Mouse (Mus musculus) liver, postnatal 0 days (tissue): ENCODE results near the gene Gm3336. TPM values are rescaled to one million over a fixed set of nuclear protein-coding genes. Genes with fewer than 3 reads are reported as not detected.

Experiments
- ATAC-seq: fragments of 200-750 bp; cut with Nextera tagmentation; 2 replicates; pipeline ENCODE4 v1.8.0; 2017; ENCODE audit warnings: mild to moderate bottlenecking, moderate library complexity
- DNase-seq: peaks from one replicate; pipeline ENCODE4 v3.0.0-alpha.2; 2016
- H3K27ac ChIP-seq: fragments of 300-500 bp; sonication (generic); 2 replicates; pipeline ENCODE4 v1.5.1; 2014; ENCODE audit warnings: antibody characterized with exemption, moderate library complexity, mild to moderate bottlenecking, low read depth
- H3K27me3 ChIP-seq: fragments of 300-500 bp; sonication (generic); 2 replicates; pipeline ENCODE4 v1.6.1; 2014; ENCODE audit warnings: low read length, control low read depth, mixed read lengths; ENCODE audit not compliant: insufficient read depth
- H3K36me3 ChIP-seq: fragments of 300-500 bp; sonication (generic); replicated peaks from 2 replicates; pipeline ENCODE4 v1.6.1; 2014; ENCODE audit warnings: mild to moderate bottlenecking, control low read depth, low read length, moderate library complexity, mixed read lengths; ENCODE audit not compliant: insufficient read depth
- H3K4me1 ChIP-seq: fragments of 300-500 bp; sonication (generic); 2 replicates; pipeline ENCODE4 v1.6.1; 2014; ENCODE audit warnings: antibody characterized with exemption, mild to moderate bottlenecking, control low read depth; ENCODE audit not compliant: insufficient read depth
- H3K4me2 ChIP-seq: fragments of 300-500 bp; sonication (generic); 2 replicates; pipeline ENCODE4 v1.6.1; 2014; ENCODE audit warnings: low read depth, mild to moderate bottlenecking, low read length, moderate library complexity, mixed read lengths
- H3K4me3 ChIP-seq: fragments of 300-500 bp; sonication (generic); 2 replicates; pipeline ENCODE4 v1.5.1; 2014; ENCODE audit warnings: low read depth, low read length
- H3K9ac ChIP-seq: fragments of 300-500 bp; sonication (generic); replicated peaks from 2 replicates; pipeline ENCODE4 v1.6.1; 2014; ENCODE audit warnings: mild to moderate bottlenecking, moderate library complexity
- H3K9me3 ChIP-seq: fragments of 300-500 bp; sonication (generic); 2 replicates; pipeline ENCODE4 v1.6.1; 2016; ENCODE audit warnings: mild to moderate bottlenecking, control low read depth, low read length, mixed read lengths
- CTCF ChIP-seq: sonication (generic); IDR thresholded peaks from 2 replicates; pipeline ENCODE4 v1.5.1; 2016; ENCODE audit warnings: antibody characterized with exemption, low read depth
- EP300 ChIP-seq: IDR thresholded peaks from 2 replicates; pipeline ENCODE4 v1.6.1; 2016; ENCODE audit warnings: antibody characterized with exemption, low read depth, mild to moderate bottlenecking
- WGBS: fragments of 180-500 bp; shearing (Covaris S2); extraction: QIAGEN DNeasy Blood & Tissue Kit; methylation state at CpG from one replicate; pipeline ENCODE4 v1.1.7; 2014; ENCODE audit not compliant: insufficient replicate concordance; 5-methylcytosine and 5-hydroxymethylcytosine counted together
- polyA plus RNA-seq: library from polyadenylated mRNA; unstranded; fragments of >200 nt; fragmentation: Nextera tagmentation; extraction: Ambion mirVana; gene quantifications from 2 replicates; pipeline ENCODE4 v1.2.1, GENCODE M21; 2015

Gene Gm3336
- polyA plus RNA-seq, 1 experiment from 2014 or later: 0.22 TPM

- no peak for ATAC-seq
- TF ChIP-seq CTCF (no peak), EP300 (peak; percentile 31; the same call in 1 of the 2 replicates)
- Histone ChIP-seq H3K36me3 (peaks cover 5% of the 10 kb centered on the region), H3K4me1 (peaks cover 26% of the 10 kb centered on the region), H3K27ac (peak overlapping the region; percentile 84), H3K27me3 (0 out of 2 replicates have a peak, but pooled peaks cover 5% of the 10 kb centered on the region), H3K4me3 (peak overlapping the region; percentile 21), H3K4me2 (peak overlapping the region; percentile 62), H3K9me3 (no peaks in the 10 kb centered on the region), H3K9ac (peak overlapping the region; percentile 41; the same call in 1 of the 2 replicates)
- WGBS: 16% methylated on average over 21 of the region's 21 CpGs
- peak; percentile 76 for DNase-seq
These were observed 34.8 kb downstream of the Gm3336 start for GRCm38 (mm10) chr8:70753151-70753550.

GRCm38 (mm10) chr8:70754043-70754870 lies 35.9 kb downstream of the Gm3336 start, which contains the start of gene Rab3a:
Rab3a (plus strand) TSS chr8:70754679.
- ATAC-seq: peak; percentile 98
- Histone ChIP-seq H3K36me3 (peaks cover 11% of the 10 kb centered on the region), H3K4me3 (peak within 1 kb of the TSS; percentile 73), H3K4me1 (peaks cover 29% of the 10 kb centered on the region), H3K27me3 (0 out of 2 replicates have a peak, but pooled peaks cover under 1% of the 10 kb centered on the region), H3K4me2 (peak within 1 kb of the TSS; percentile 94), H3K9ac (peak within 1 kb of the TSS; percentile 77), H3K9me3 (no peaks in the 10 kb centered on the region), H3K27ac (peak within 1 kb of the TSS; percentile 84)
- DNase-seq: peak; percentile 95
- TF ChIP-seq EP300 (no peak), CTCF (no peak)
- 6% methylated on average over 37 of the region's 37 CpGs for WGBS

- H3K27me3 ChIP-seq: no peaks in the 10 kb centered on the region
- peak overlapping the region; percentile 77 for H3K9ac ChIP-seq
- H3K4me3 ChIP-seq: peak overlapping the region; percentile 73
- peaks cover 35% of the 10 kb centered on the region for H3K4me1 ChIP-seq
- H3K27ac ChIP-seq: peak overlapping the region; percentile 66
- DNase-seq: peak; percentile 68
- TF ChIP-seq CTCF (no peak), EP300 (no peak)
- 12% methylated on average over 50 of the region's 50 CpGs for WGBS
- peak overlapping the region; percentile 94 for H3K4me2 ChIP-seq
- no peaks in the 10 kb centered on the region for H3K9me3 ChIP-seq
- peaks cover 11% of the 10 kb centered on the region for H3K36me3 ChIP-seq
- ATAC-seq: peak; percentile 42
These were observed 36.7 kb downstream of the Gm3336 start for GRCm38 (mm10) chr8:70754871-70755660.

- no peak for ATAC-seq
- 78% methylated on average over 24 of the region's 24 CpGs for WGBS
- H3K4me2 ChIP-seq: peak overlapping the region; percentile 94
- no peaks in the 10 kb centered on the region for H3K27me3 ChIP-seq
- H3K4me3 ChIP-seq: peak overlapping the region; percentile 73; the same call in 1 of the 2 replicates
- H3K9ac ChIP-seq: no peak overlapping the region
- no peaks in the 10 kb centered on the region for H3K9me3 ChIP-seq
- H3K27ac ChIP-seq: no peak overlapping the region
- DNase-seq: peak; percentile 14
- H3K36me3 ChIP-seq: peaks cover 11% of the 10 kb centered on the region
- peaks cover 38% of the 10 kb centered on the region for H3K4me1 ChIP-seq
- no peak for TF ChIP-seq CTCF
- no peak for TF ChIP-seq EP300
These were observed 37.5 kb downstream of the Gm3336 start for GRCm38 (mm10) chr8:70755661-70756475.

GRCm38 (mm10) chr8:70756476-70757040 lies 38.2 kb downstream of the Gm3336 start:
- Histone ChIP-seq H3K4me3 (no peak overlapping the region), H3K9me3 (no peaks in the 10 kb centered on the region), H3K27ac (no peak overlapping the region), H3K36me3 (peaks cover 11% of the 10 kb centered on the region), H3K9ac (no peak overlapping the region), H3K27me3 (no peaks in the 10 kb centered on the region), H3K4me2 (no peak overlapping the region), H3K4me1 (peaks cover 44% of the 10 kb centered on the region)
- WGBS: 88% methylated on average over 6 of the region's 6 CpGs
- TF ChIP-seq CTCF: no peak
- no peak for TF ChIP-seq EP300
- DNase-seq (no peak), ATAC-seq (no peak)
